Mouse (Mus musculus): ENCODE measurements around the gene Rcsd1. TPM values are rescaled to one million over a fixed set of nuclear protein-coding genes. Genes with fewer than 3 reads are reported as not detected.
A peak's percentile ranks its signal among the peaks of the same experiment; 100 is the strongest.

The Rcsd1 gene
- polyA plus RNA-seq, 1 experiment from 2014 or later, result 10.7 TPM

- WGBS (ENCODE audit: insufficient replicate concordance), result 79% methylated on average over 3 of the region's 3 CpGs
- Histone ChIP-seq H3K4me3 (no peak overlapping the region), H3K27ac (no peak overlapping the region), H3K4me2 (no peak overlapping the region), H3K27me3 (replicated peaks) (no peaks in the 10 kb centered on the region), H3K36me3 (peaks cover 10% of the 10 kb centered on the region), H3K9me3 (replicated peaks) (no peaks in the 10 kb centered on the region), H3K4me1 (peaks cover 39% of the 10 kb centered on the region), H3K9ac (no peak overlapping the region)
- ATAC-seq, result no peak
Measured at GRCm38 (mm10) chr1:165614793-165615192, 94.8 kb downstream of the Rcsd1 start.

DNA sequence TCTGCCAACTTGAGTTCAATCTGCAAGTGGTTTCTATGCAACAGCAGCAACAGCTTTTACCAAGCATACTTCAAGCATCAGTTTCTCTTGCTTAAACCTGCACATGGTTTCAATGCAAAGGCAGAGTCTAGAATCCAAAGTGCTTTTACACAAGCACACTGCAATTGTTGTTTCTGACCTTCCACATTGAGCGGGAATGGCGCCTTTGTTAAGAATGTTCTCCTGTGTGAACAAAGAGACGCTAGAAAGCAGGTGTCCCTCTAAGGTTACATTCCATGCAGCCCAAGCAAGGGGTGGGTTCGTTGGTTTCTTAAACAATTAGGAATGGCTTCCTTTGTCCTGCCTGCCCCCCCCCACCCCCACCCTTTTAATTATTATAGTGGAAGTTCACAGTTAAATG lies 95.6 kb downstream of the Rcsd1 start:
- Histone ChIP-seq H3K27me3 (replicated peaks) (no peaks in the 10 kb centered on the region), H3K4me3 (no peak overlapping the region), H3K9me3 (replicated peaks) (no peaks in the 10 kb centered on the region), H3K9ac (no peak overlapping the region), H3K4me1 (peaks cover 44% of the 10 kb centered on the region), H3K4me2 (no peak overlapping the region), H3K36me3 (peaks cover 10% of the 10 kb centered on the region), H3K27ac (no peak overlapping the region)
- ATAC-seq, result no peak
- WGBS (ENCODE audit: insufficient replicate concordance), result 85% methylated on average over 4 of the region's 4 CpGs

- Histone ChIP-seq H3K4me2 (no peak overlapping the region), H3K9me3 (replicated peaks) (no peaks in the 10 kb centered on the region), H3K36me3 (peaks cover 14% of the 10 kb centered on the region), H3K4me3 (no peak overlapping the region), H3K4me1 (peaks cover 34% of the 10 kb centered on the region), H3K9ac (no peak overlapping the region), H3K27ac (no peak overlapping the region), H3K27me3 (replicated peaks) (no peaks in the 10 kb centered on the region)
- no peak for ATAC-seq
- 21% methylated on average over 5 of the region's 5 CpGs for WGBS (ENCODE audit: insufficient replicate concordance)
Measured at GRCm38 (mm10) chr1:165612714-165613113, 96.8 kb downstream of the Rcsd1 start.

DNA sequence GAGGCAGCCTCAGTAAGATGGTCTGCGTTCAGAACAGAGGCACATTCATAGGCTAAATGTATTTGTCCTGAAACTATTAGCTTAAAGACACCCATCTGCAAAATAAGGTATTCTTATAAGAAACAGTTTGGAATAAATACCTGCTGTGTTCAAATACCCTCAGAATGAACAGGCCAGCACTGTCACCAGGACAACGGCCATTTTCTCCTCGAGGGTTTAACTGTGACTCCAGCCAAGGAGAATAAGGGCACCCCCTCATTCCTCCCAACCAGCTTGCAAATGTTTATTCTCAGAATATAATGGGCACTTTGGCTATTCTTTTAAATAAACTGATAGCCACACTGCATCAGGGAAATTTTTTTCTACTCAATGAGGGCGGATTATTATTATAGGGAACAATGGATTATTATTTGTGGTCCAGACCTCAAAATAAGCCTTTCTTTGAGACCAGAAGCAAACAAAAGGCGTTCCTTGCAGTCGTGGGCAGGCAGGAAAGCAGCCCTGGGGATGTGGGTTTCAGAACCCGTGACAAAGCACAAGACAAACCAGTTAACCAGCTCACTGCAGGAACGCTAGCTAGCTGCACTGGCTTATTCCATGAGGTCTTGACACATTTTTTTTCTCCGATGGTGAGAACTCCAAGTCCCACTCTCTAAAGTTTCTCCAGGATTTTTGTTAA lies 99.1 kb downstream of the Rcsd1 start:
- WGBS (ENCODE audit: insufficient replicate concordance), result 61% methylated on average over 9 of the region's 9 CpGs
- Histone ChIP-seq H3K36me3 (peaks cover 25% of the 10 kb centered on the region), H3K27ac (peak overlapping the region; percentile 36; the same call in 1 of the 2 replicates), H3K9ac (no peak overlapping the region), H3K4me1 (peaks cover 22% of the 10 kb centered on the region), H3K9me3 (replicated peaks) (no peaks in the 10 kb centered on the region), H3K27me3 (replicated peaks) (no peaks in the 10 kb centered on the region), H3K4me3 (no peak overlapping the region), H3K4me2 (no peak overlapping the region)
- ATAC-seq, result no peak

- no peak overlapping the region for H3K4me3 ChIP-seq
- 45% methylated on average over 7 of the region's 7 CpGs for WGBS (ENCODE audit: insufficient replicate concordance)
- no peak overlapping the region for H3K9ac ChIP-seq
- no peaks in the 10 kb centered on the region for H3K9me3 ChIP-seq (replicated peaks)
- 0 out of 2 replicates have a peak, but pooled peaks have one; percentile 19 for ATAC-seq
- no peaks in the 10 kb centered on the region for H3K27me3 ChIP-seq (replicated peaks)
- peak overlapping the region; percentile 36 for H3K27ac ChIP-seq
- H3K36me3 ChIP-seq, result peaks cover 23% of the 10 kb centered on the region
- peaks cover 22% of the 10 kb centered on the region for H3K4me1 ChIP-seq
- no peak overlapping the region for H3K4me2 ChIP-seq
Measured at GRCm38 (mm10) chr1:165609495-165610320, 99.8 kb downstream of the Rcsd1 start.

DNA sequence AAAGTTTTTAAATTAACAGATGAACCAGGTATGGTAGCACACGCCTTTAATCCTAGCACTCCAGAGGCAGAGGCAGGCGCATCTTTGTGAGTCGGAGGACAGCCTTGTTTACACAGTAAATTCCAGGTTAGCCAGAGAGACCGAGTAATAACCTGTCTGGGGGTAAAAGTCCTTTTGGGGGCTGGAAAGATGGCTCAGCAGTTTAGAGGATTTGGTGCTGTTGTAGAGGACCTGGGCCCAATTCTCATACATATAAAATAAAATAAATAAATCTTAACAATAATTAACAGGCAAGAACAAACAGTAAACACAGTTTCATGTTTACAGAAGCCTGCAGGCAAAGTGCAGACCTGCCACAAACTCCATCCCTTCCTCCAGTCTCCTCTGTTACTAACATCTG lies 100.7 kb downstream of the Rcsd1 start:
- no peak for ATAC-seq
- Histone ChIP-seq H3K4me1 (peaks cover 22% of the 10 kb centered on the region), H3K4me2 (no peak overlapping the region), H3K36me3 (peaks cover 29% of the 10 kb centered on the region), H3K9me3 (replicated peaks) (no peaks in the 10 kb centered on the region), H3K9ac (no peak overlapping the region), H3K27ac (no peak overlapping the region), H3K27me3 (replicated peaks) (no peaks in the 10 kb centered on the region), H3K4me3 (no peak overlapping the region)
- 69% methylated on average over 4 of the region's 4 CpGs for WGBS (ENCODE audit: insufficient replicate concordance)

GRCm38 (mm10) chr1:165605774-165606173 lies 103.8 kb downstream of the Rcsd1 start:
- Histone ChIP-seq H3K4me2 (no peak overlapping the region), H3K36me3 (peaks cover 43% of the 10 kb centered on the region), H3K9me3 (replicated peaks) (no peaks in the 10 kb centered on the region), H3K4me1 (peaks cover 5% of the 10 kb centered on the region), H3K27me3 (replicated peaks) (no peaks in the 10 kb centered on the region), H3K9ac (no peak overlapping the region), H3K4me3 (no peak overlapping the region), H3K27ac (no peak overlapping the region)
- WGBS (ENCODE audit: insufficient replicate concordance), result 78% methylated on average over 6 of the region's 6 CpGs
- no peak for ATAC-seq

DNA sequence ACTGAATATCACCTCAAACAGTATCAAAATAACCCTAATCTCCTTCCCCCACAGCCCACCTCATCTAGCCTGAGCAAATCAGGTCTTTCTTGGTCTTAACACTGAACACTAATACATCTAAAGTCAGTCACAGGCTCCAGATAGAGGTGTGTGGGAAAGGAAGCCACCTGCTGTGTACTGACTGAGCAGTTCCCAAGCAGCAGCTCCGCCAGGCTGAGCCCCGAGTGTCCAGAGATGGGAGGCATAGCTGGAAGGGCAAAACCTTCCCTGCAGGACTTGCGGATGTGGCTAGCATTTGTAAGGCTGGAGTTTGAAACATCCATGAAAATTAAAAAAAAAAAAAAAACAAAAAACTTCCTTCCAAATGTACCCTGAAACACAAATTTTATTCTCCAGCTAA lies 104.4 kb downstream of the Rcsd1 start:
- peaks cover 5% of the 10 kb centered on the region for H3K4me1 ChIP-seq
- H3K27ac ChIP-seq, result no peak overlapping the region
- H3K4me2 ChIP-seq, result no peak overlapping the region
- 76% methylated on average over 3 of the region's 3 CpGs for WGBS (ENCODE audit: insufficient replicate concordance)
- no peaks in the 10 kb centered on the region for H3K27me3 ChIP-seq (replicated peaks)
- H3K9me3 ChIP-seq (replicated peaks), result no peaks in the 10 kb centered on the region
- H3K9ac ChIP-seq, result no peak overlapping the region
- H3K36me3 ChIP-seq, result peaks cover 43% of the 10 kb centered on the region
- H3K4me3 ChIP-seq, result no peak overlapping the region
- ATAC-seq, result no peak

GRCm38 (mm10) chr1:165604203-165604602 lies 105.4 kb downstream of the Rcsd1 start:
- no peaks in the 10 kb centered on the region for H3K4me1 ChIP-seq
- H3K9ac ChIP-seq, result no peak overlapping the region
- H3K27me3 ChIP-seq (replicated peaks), result no peaks in the 10 kb centered on the region
- peaks cover 45% of the 10 kb centered on the region for H3K36me3 ChIP-seq
- H3K9me3 ChIP-seq (replicated peaks), result no peaks in the 10 kb centered on the region
- H3K4me3 ChIP-seq, result no peak overlapping the region
- WGBS (ENCODE audit: insufficient replicate concordance), result 59% methylated on average over 8 of the region's 8 CpGs
- ATAC-seq, result no peak
- H3K27ac ChIP-seq, result no peak overlapping the region
- no peak overlapping the region for H3K4me2 ChIP-seq

- no peak overlapping the region for H3K9ac ChIP-seq
- H3K36me3 ChIP-seq, result peaks cover 45% of the 10 kb centered on the region
- H3K27me3 ChIP-seq (replicated peaks), result no peaks in the 10 kb centered on the region
- no peak overlapping the region for H3K4me3 ChIP-seq
- WGBS (ENCODE audit: insufficient replicate concordance), result 79% methylated on average over 14 of the region's 14 CpGs
- ATAC-seq, result no peak
- H3K4me1 ChIP-seq, result no peaks in the 10 kb centered on the region
- H3K4me2 ChIP-seq, result no peak overlapping the region
- no peak overlapping the region for H3K27ac ChIP-seq
- no peaks in the 10 kb centered on the region for H3K9me3 ChIP-seq (replicated peaks)
Measured at GRCm38 (mm10) chr1:165603218-165603617, 106.3 kb downstream of the Rcsd1 start.

DNA sequence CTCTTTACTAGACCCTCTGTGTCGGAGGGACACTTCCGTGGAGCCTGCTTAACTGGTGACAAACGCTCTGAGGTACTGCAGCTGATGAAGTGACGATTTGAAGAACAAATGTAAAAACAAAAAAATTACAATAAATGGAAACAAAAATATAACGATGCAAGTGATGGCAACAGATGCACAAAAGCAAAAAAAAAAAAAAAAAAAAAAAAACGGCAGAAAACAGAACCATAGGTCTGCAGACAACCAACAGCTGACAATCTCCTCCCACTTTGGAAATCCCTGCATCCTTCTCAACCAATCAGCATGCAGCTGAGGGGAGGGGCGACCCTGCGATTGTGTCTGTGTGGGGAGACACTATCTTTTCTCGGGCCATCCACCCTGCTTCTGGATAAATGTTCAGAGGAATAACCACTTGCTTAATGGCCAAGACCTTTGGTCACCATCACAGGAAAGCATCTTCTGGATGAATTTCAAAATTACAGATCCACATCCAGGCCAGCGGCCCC lies 107.7 kb downstream of the Rcsd1 start:
- Histone ChIP-seq H3K36me3 (peaks cover 38% of the 10 kb centered on the region), H3K4me1 (no peaks in the 10 kb centered on the region), H3K9ac (no peak overlapping the region), H3K9me3 (replicated peaks) (no peaks in the 10 kb centered on the region), H3K27me3 (replicated peaks) (no peaks in the 10 kb centered on the region), H3K4me3 (no peak overlapping the region), H3K4me2 (no peak overlapping the region), H3K27ac (no peak overlapping the region)
- WGBS (ENCODE audit: insufficient replicate concordance), result 75% methylated on average over 10 of the region's 10 CpGs
- ATAC-seq, result no peak
